Mouse (Mus musculus): ENCODE results near the gene Camk1g.

The Camk1g gene

DNA sequence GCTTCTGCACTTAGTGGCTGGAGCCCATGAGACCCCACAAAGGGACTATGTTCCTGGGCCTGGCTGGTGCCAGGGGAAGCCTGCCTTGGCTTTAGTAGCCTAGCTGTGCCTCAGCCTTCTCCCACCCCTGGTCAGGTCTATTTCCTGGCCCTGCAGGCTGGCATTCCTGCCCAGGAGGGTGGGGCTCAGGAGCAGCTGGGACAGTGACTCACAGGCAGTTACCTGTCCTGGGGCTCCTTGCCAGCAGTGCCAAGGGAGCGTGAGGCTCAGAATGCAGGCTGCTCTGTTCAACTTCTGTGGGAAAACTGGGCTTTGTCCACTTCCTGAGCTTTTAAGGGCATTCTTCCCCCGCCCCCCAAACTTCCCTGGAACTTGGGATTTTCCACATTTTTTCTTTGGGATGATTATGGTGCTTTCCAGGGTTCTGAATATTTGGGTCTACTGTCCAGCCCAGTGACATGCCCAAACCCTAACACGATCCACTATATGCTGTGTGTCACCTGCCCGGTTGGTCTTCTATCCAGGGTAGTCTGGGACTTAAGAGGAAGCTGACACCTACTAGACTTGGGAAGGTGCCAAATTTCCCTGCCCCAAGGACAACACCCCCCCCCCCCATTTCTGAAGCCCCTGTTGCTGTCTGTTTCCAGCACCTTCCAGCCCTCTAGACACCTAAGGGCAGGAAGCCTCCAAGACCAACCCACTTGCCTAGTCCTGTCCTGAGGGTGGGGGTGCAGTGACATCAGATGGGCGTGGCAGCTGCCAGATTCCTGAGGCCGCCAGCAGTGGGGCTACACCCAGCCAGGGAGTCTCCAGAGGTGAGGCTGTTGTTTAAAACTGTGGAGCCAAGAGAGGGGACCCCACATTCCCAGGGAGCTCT lies 68.6 kb downstream of the Camk1g start:
- 78% methylated on average over 6 of the region's 6 CpGs for WGBS

DNA sequence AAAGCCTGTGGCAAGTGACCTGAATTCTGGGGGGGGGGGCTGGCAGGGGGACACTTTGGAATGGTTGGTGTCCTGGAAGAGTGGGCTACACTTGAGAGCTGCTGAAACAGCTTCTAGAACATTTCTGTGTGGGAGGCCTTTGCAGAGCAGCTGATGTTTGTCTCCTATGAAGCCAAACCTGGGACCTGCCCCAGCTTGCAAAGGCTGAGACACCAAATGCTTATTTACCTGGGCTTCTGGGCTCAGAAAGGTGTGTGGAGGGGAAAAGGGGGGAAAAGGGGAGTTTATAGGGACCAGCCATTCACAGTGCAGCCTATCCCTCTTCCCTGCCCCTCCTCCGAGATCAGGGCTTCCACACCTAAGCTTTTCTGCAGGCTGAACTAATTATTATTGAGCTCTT lies 70.1 kb downstream of the Camk1g start:
- 69% methylated on average over 1 of the region's 1 CpGs for WGBS

DNA sequence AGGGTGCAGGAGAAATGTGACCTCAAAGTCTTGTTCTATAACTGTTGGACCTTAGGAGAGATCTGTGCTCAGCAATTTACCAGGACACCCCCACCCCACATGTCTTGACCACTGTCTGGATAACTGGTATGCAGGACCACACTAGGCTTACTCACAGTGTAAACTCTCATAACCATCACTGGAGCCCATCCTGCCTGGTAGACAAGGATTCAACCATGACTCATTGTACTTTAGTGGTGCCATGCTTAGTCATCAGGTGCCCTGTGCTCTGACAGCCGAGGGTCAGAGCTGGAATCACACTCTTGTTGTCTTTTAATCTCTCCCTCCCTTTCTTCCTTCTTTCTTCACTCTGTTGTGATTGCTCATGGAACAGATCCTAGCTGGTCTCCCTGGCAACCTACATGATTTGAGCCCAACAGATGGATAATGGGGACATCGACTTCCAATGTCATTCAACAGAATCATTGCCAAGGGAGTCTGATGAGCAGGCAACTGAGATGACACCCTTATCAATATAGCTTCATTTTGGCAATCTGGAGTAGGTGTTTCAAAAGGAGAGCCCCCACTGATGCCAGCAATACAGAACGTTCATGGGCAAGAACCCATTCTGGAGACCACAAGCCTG lies 71.8 kb downstream of the Camk1g start:
- 44% methylated on average over 3 of the region's 3 CpGs for WGBS

Data from cerebral cortex, adult 2 months (tissue).